Mouse (Mus musculus) testis, adult 2 months (tissue): ENCODE measurements around the gene Ptgds. TPM values are rescaled to one million over a fixed set of nuclear protein-coding genes. Genes with fewer than 3 reads are reported as not detected.

ENCODE experiments used
- H3K27ac ChIP-seq: fragments of 200-500 bp; 2 replicates; pipeline ENCODE4 v1.5.1; 2012; ENCODE audit warnings: low read depth, low read length; ENCODE audit not compliant: control insufficient read depth, insufficient read depth
- H3K27me3 ChIP-seq: fragments of 200-500 bp; 2 replicates; pipeline ENCODE4 v1.6.1; 2012; ENCODE audit warnings: mild to moderate bottlenecking, low read length, moderate library complexity; ENCODE audit not compliant: control insufficient read depth, insufficient read depth
- H3K36me3 ChIP-seq: fragments of 200-500 bp; 2 replicates; pipeline ENCODE4 v1.6.1; 2012; ENCODE audit warnings: mild to moderate bottlenecking, low read length; ENCODE audit not compliant: control insufficient read depth, insufficient read depth
- H3K4me1 ChIP-seq: fragments of 200-500 bp; 2 replicates; pipeline ENCODE4 v1.6.1; 2012; ENCODE audit warnings: low read length; ENCODE audit not compliant: control insufficient read depth, insufficient read depth
- H3K4me3 ChIP-seq: fragments of 200-500 bp; 2 replicates; pipeline ENCODE4 v1.5.1; 2012; ENCODE audit warnings: low read depth, mild to moderate bottlenecking, low read length, moderate library complexity, mixed read lengths; ENCODE audit not compliant: control insufficient read depth
- CTCF ChIP-seq: fragments of 200-500 bp; IDR thresholded peaks from 2 replicates; pipeline ENCODE4 v1.5.1; 2012; ENCODE audit warnings: low read depth, mild to moderate bottlenecking, inconsistent platforms, low read length, moderate library complexity; ENCODE audit not compliant: control insufficient read depth, insufficient read depth, insufficient replicate concordance
- POLR2A ChIP-seq: fragments of 200-500 bp; IDR thresholded peaks from 2 replicates; pipeline ENCODE4 v1.6.1; 2012; ENCODE audit warnings: low read depth, mild to moderate bottlenecking, inconsistent platforms, low read length, moderate library complexity; ENCODE audit not compliant: control insufficient read depth
- polyA plus RNA-seq: library from polyadenylated mRNA; depleted of rRNA; stranded (reverse); fragments of >200 nt; gene quantifications from 2 replicates; pipeline ENCODE4 v1.2.3, GENCODE M21; 2012; rRNA removed

Ptgds gene
- polyA plus RNA-seq, result 311 and 369 TPM in 2 replicates

- H3K36me3 ChIP-seq, result no peaks in the 10 kb centered on the region
- H3K4me3 ChIP-seq, result no peak within 1 kb of the TSS
- H3K4me1 ChIP-seq, result peaks cover 9% of the 10 kb centered on the region
- TF ChIP-seq POLR2A (no peak), CTCF (no peak)
- H3K27ac ChIP-seq, result peak within 1 kb of the TSS; percentile 79
- H3K27me3 ChIP-seq, result no peaks in the 10 kb centered on the region
Observed at GRCm38 (mm10) chr2:25469969-25470368, at the start of gene Ptgds. Gene Ptgds (minus strand): TSS chr2:25470046.

GRCm38 (mm10) chr2:25509912-25510311 is 40.1 kb upstream of the Ptgds start:
- TF ChIP-seq CTCF (peak; percentile 24; the same call in 1 of the 2 replicates), POLR2A (no peak)
- no peaks in the 10 kb centered on the region for H3K4me1 ChIP-seq
- no peak overlapping the region for H3K4me3 ChIP-seq
- peaks cover 2% of the 10 kb centered on the region for H3K36me3 ChIP-seq
- H3K27me3 ChIP-seq, result no peaks in the 10 kb centered on the region
- no peak overlapping the region for H3K27ac ChIP-seq

- H3K4me1 ChIP-seq, result peaks cover 4% of the 10 kb centered on the region
Observed at GRCm38 (mm10) chr2:25506964-25507363, 37.1 kb upstream of the Ptgds start.

GRCm38 (mm10) chr2:25505860-25506259 is 36.0 kb upstream of the Ptgds start:
- Histone ChIP-seq H3K27ac (no peak overlapping the region), H3K36me3 (peaks cover 3% of the 10 kb centered on the region), H3K4me3 (no peak overlapping the region), H3K4me1 (peaks cover 12% of the 10 kb centered on the region), H3K27me3 (no peaks in the 10 kb centered on the region)
- TF ChIP-seq CTCF (no peak), POLR2A (no peak)

More at GRCm38 (mm10) chr2:25506964-25507363, 37.1 kb upstream of the Ptgds start:
- H3K4me3 ChIP-seq, result no peak overlapping the region
- no peaks in the 10 kb centered on the region for H3K27me3 ChIP-seq
- peaks cover 3% of the 10 kb centered on the region for H3K36me3 ChIP-seq
- TF ChIP-seq CTCF (no peak), POLR2A (no peak)
- no peak overlapping the region for H3K27ac ChIP-seq

GRCm38 (mm10) chr2:25505000-25505399 is 35.2 kb upstream of the Ptgds start:
- H3K4me3 ChIP-seq, result no peak overlapping the region
- no peaks in the 10 kb centered on the region for H3K27me3 ChIP-seq
- TF ChIP-seq POLR2A (no peak), CTCF (no peak)
- no peak overlapping the region for H3K27ac ChIP-seq
- peaks cover 3% of the 10 kb centered on the region for H3K36me3 ChIP-seq
- peaks cover 17% of the 10 kb centered on the region for H3K4me1 ChIP-seq

- Histone ChIP-seq H3K27me3 (no peaks in the 10 kb centered on the region), H3K4me1 (peaks cover 18% of the 10 kb centered on the region), H3K27ac (no peak overlapping the region), H3K4me3 (no peak overlapping the region), H3K36me3 (peaks cover 3% of the 10 kb centered on the region)
- TF ChIP-seq POLR2A (no peak), CTCF (no peak)
Observed at GRCm38 (mm10) chr2:25504538-25504937, 34.7 kb upstream of the Ptgds start.

- Histone ChIP-seq H3K27ac (no peak overlapping the region; the same call in 1 of the 2 replicates), H3K4me3 (peak overlapping the region; percentile 99), H3K27me3 (no peaks in the 10 kb centered on the region), H3K4me1 (peaks cover 18% of the 10 kb centered on the region), H3K36me3 (peaks cover 3% of the 10 kb centered on the region)
- TF ChIP-seq CTCF (no peak), POLR2A (no peak)
Observed at GRCm38 (mm10) chr2:25502726-25503125, 32.9 kb upstream of the Ptgds start.
